Mouse (Mus musculus): ENCODE data around the gene Ikbkg.
"Not testable (repeated sequence)": the region's sequence is repeated elsewhere in the genome, so short reads cannot be mapped to it uniquely, and the experiment has no call there.

Gene Ikbkg

GRCm38 (mm10) chrX:74451157-74451912, 58.2 kb downstream of the Ikbkg start:
- no peak for DNase-seq (ENCODE audit: low spot score)

GRCm38 (mm10) chrX:74452773-74453172, 59.7 kb downstream of the Ikbkg start:
- DNase-seq (ENCODE audit: low spot score): peak; percentile 35

GRCm38 (mm10) chrX:74481349-74481885, 88.3 kb downstream of the Ikbkg start, which contains the start of gene Gm6880:
TSS of gene Gm6880 (minus strand) at chrX:74481399.
- not testable (repeated sequence) for DNase-seq (ENCODE audit: low spot score)

GRCm38 (mm10) chrX:74497131-74497530, 104.0 kb downstream of the Ikbkg start:
- no peak for DNase-seq (ENCODE audit: low spot score)
